27 mouse cellular contexts compared by ENCODE assay signal in genomic region chr5:101525346-101525745, GRCm38 (mm10).
DNase-seq lines count a peak whose midpoint lies in the region; ATAC-seq and TF ChIP-seq lines count a peak whose summit lies in the region.
"Had no signal": no experiment of that assay in that cellular context is flagged by ENCODE, and none has a peak within 500 bp of the region (broad histone marks: within the 10 kb centered on the region; RNA-seq: fewer than 3 reads in every experiment).

No protein-coding gene starts in this region.

- no peak for TF ChIP-seq POLR2A in liver, adult 2 months (IDR thresholded peaks at IDR 0.05; ENCODE audit: extremely low read depth, insufficient read depth, low read length)

- H3K79me2 ChIP-seq in liver, adult 2 months (ENCODE audit: control insufficient read depth, insufficient read depth, low read length) = no peaks in the 10 kb centered on the region

- H3K4me2 ChIP-seq in liver, embryonic 12.5 days = no peak overlapping the region
- H3K4me2 ChIP-seq: forebrain, embryonic 13.5 days; heart, embryonic 12.5 days; hindbrain, embryonic 13.5 days; limb, embryonic 12.5 days; liver, embryonic 13.5 days; stomach, embryonic 15.5 days had no signal

- H3K36me3 ChIP-seq in heart, embryonic 10.5 days = no peaks in the 10 kb centered on the region
- H3K36me3 ChIP-seq in liver, adult 2 months (ENCODE audit: control insufficient read depth, insufficient read depth, low read length) = no peaks in the 10 kb centered on the region
- H3K36me3 ChIP-seq in liver, embryonic 12.5 days = no peaks in the 10 kb centered on the region
- H3K36me3 ChIP-seq: heart, embryonic 12.5 days; hindbrain, embryonic 13.5 days; limb, embryonic 12.5 days; liver, embryonic 13.5 days; stomach, embryonic 15.5 days had no signal

- DNase-seq in heart, adult 11 months = peak; percentile 61
- no peak for DNase-seq in heart, embryonic 10.5 days (ENCODE audit: low spot score)
- DNase-seq in liver, adult 2 months (ENCODE audit: extremely low read depth, low read depth, low spot score) = peak; percentile 6
- DNase-seq in kidney, postnatal 10 days = peak; percentile 43
- DNase-seq in layer of hippocampus, postnatal 10 days (ENCODE audit: low spot score in 2 of 2) = no peak
- no peak for DNase-seq in spleen, postnatal 10 days (ENCODE audit: low spot score in 2 of 2)
- DNase-seq: adrenal gland, postnatal 14 days; cerebellum, adult 11 months; cerebellum, adult 9-10 months; cerebellum, postnatal 36 days; gastrocnemius, postnatal 10 days; heart, adult 18-20 months; heart, postnatal 4 days; liver, embryonic 13.5 days; lung, adult 2 months; lung, postnatal 10 days; right cerebral cortex, postnatal 14 days had no signal

- H3K9ac ChIP-seq in liver, adult 2 months (ENCODE audit: low read depth, low read length) = no peak overlapping the region
- no peak overlapping the region for H3K9ac ChIP-seq in liver, embryonic 12.5 days
- H3K9ac ChIP-seq: forebrain, embryonic 13.5 days; heart, embryonic 12.5 days; hindbrain, embryonic 13.5 days; limb, embryonic 12.5 days; liver, embryonic 13.5 days; stomach, embryonic 15.5 days had no signal

- no peak overlapping the region for H3K4me3 ChIP-seq in heart, embryonic 10.5 days
- no peak overlapping the region for H3K4me3 ChIP-seq in liver, adult 2 months (ENCODE audit: insufficient read depth, low read depth, low read length)
- no peak overlapping the region for H3K4me3 ChIP-seq in liver, embryonic 12.5 days
- H3K4me3 ChIP-seq: forebrain, embryonic 13.5 days; heart, embryonic 12.5 days; hindbrain, embryonic 13.5 days; left cerebral cortex, adult 2 months; limb, embryonic 12.5 days; liver, embryonic 13.5 days; stomach, embryonic 15.5 days had no signal

- WGBS in heart, embryonic 10.5 days = 77% methylated on average over 5 of the region's 5 CpGs
- WGBS in liver, adult 2 months = 59% methylated on average over 5 of the region's 5 CpGs
- 70% methylated on average over 5 of the region's 5 CpGs for WGBS in liver, embryonic 12.5 days (ENCODE audit: insufficient replicate concordance)

- no peak for ATAC-seq in liver, embryonic 12.5 days
- ATAC-seq: activated CD4-positive, CD25-positive, alpha-beta regulatory T cell, adult 4 months; intestine, embryonic 16.5 days had no signal

- H3K27me3 ChIP-seq in heart, embryonic 10.5 days (ENCODE audit: insufficient read depth, poor library complexity, severe bottlenecking) = peaks cover 53% of the 10 kb centered on the region
- H3K27me3 ChIP-seq in liver, adult 2 months (ENCODE audit: control insufficient read depth, insufficient read depth, low read length) = peaks cover 3% of the 10 kb centered on the region; the same call in 1 of the 2 replicates
- peaks cover 5% of the 10 kb centered on the region; the same call in 1 of the 2 replicates for H3K27me3 ChIP-seq in liver, embryonic 12.5 days (replicated peaks)
- H3K27me3 ChIP-seq: liver, embryonic 13.5 days; stomach, embryonic 15.5 days had no signal

- H3K9me3 ChIP-seq in heart, embryonic 10.5 days = no peaks in the 10 kb centered on the region
- no peaks in the 10 kb centered on the region for H3K9me3 ChIP-seq in liver, embryonic 12.5 days (replicated peaks)
- H3K9me3 ChIP-seq: forebrain, embryonic 13.5 days; heart, embryonic 12.5 days; hindbrain, embryonic 13.5 days; limb, embryonic 12.5 days; liver, embryonic 13.5 days; stomach, embryonic 15.5 days had no signal

- no peak overlapping the region for H3K27ac ChIP-seq in heart, embryonic 10.5 days
- H3K27ac ChIP-seq in liver, adult 2 months (replicated peaks; ENCODE audit: insufficient read depth, low read depth, low read length) = no peak overlapping the region
- no peak overlapping the region for H3K27ac ChIP-seq in liver, embryonic 12.5 days
- H3K27ac ChIP-seq: forebrain, embryonic 13.5 days; hindbrain, embryonic 13.5 days; left cerebral cortex, adult 2 months; limb, embryonic 12.5 days; liver, embryonic 13.5 days; macrophage; stomach, embryonic 15.5 days had no signal

- no peak for TF ChIP-seq CTCF in liver, adult 2 months (IDR thresholded peaks at IDR 0.05; ENCODE audit: low read depth, low read length)

- no peaks in the 10 kb centered on the region for H3K4me1 ChIP-seq in heart, embryonic 10.5 days
- H3K4me1 ChIP-seq in liver, adult 2 months (ENCODE audit: control insufficient read depth, insufficient read depth, low read length) = no peaks in the 10 kb centered on the region
- H3K4me1 ChIP-seq in liver, embryonic 12.5 days = no peaks in the 10 kb centered on the region
- H3K4me1 ChIP-seq: heart, embryonic 12.5 days; liver, embryonic 13.5 days; stomach, embryonic 15.5 days had no signal

Comparison
In these comparisons a context has a peak if more than half of its experiments do, and no peak if none do; other contexts are left out.
1. DNase-seq: peak in heart, adult 11 months (single experiment), liver, adult 2 months (single experiment) and kidney, postnatal 10 days (single experiment); none in heart, embryonic 10.5 days (single experiment), layer of hippocampus, postnatal 10 days (0 of 2) and spleen, postnatal 10 days (0 of 2).